Mouse (Mus musculus) right cerebral cortex, adult 18-20 months (tissue): ENCODE measurements around the gene Ppfibp1.

Source experiments
- DNase-seq: peaks from one replicate; pipeline ENCODE4 v3.0.0; 2022; ENCODE audit warnings: mixed read lengths

The Ppfibp1 gene

DNA sequence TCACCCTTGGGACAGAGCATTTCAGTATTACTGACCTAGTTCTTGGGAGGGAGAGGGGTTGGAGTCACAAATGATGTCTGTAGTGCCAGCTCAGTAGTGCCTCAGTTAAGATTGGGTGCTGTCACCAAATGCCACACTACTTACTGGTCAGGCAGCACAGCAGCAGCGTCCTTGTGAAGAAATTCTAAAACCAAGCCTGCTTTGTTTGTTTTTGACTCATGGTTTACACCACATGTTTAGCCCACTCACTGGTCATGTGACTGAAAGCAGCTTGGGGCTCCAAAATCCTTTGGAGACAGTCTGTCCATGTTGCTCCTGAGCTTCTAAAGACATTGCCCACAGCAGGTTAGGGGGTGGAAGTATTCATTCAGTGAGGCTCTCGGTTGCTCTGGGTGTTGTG is 4.9 kb upstream of the Ppfibp1 start:
- DNase-seq: peak; percentile 38

DNA sequence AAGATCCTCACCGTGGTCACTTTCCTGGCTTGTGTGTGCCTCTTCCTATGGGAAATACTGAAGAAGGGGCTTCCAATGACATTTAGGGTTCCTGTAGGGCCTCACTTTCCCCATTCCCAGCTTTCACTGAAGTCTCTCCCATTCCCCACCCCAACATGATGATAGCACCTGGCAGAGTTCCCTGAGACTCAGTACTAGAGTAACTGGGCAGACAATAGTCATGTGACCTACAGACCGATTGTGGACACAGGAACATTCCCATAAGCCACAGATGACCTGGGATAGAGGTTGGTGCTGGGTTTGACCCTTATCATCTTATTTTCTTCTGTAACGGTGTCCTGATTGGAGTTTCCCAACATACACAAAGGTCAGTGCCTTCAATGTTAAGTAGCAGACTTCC is 4.1 kb upstream of the Ppfibp1 start:
- no peak for DNase-seq

DNA sequence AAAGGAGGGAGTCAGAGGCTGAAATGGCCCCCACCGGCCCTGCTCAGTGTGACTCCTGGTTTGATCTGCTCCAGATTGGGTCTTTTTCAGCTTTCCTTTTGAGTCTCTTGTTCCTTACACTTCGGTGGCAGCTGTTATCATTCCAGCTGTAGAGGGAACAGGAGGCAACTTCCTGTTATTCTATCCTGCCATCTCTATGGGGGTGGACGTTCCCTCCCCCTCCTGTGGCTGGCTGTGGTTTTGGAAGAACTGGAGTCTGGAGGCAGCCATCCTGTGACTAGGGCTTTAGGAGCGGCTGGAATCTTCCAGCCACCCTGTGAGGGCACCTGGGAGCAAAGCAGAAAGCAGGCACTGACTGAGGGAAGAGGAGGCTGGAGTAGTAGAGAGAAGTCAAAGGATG is 3.4 kb upstream of the Ppfibp1 start:
- peak; percentile 27 for DNase-seq

DNA sequence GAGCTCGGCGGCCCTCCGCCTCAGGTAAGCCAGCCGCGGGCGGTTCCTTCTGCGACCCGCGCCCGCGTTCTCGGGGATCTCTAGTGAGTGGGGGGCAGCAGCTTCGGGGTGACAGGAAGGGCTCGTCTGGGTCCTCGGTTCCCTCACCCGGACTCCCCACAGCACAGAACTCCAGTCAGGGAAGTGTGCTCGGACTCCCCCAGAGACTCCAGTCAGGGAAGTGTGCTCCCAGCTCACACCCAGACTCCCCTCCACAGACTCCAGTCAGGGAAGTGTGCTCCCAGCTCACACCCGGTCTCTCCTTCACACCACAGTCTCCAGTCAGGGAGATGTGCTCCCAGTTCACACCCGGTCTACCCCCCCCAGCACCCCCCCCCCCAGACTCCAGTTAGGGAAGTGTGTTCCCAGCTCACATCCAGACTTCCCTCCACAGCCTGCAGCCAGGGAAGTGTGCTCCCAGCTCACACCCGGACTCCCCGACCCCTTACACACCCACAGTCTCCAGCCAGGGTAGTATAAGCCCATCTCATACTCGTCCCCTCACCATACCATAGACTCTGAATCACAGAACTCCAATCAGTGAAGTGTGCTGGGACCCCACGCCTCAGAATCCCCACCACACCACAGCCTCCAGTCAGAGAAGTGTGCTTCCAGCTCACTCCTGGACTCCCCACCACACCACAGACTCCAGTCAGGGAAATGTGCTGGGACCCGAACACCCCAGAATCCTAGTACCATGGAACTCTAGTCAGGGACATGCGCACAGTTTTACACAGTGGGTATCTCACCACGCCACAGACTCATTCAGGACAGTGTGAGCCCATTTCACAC is 588 bp downstream of the Ppfibp1 start:
- no peak for DNase-seq

DNA sequence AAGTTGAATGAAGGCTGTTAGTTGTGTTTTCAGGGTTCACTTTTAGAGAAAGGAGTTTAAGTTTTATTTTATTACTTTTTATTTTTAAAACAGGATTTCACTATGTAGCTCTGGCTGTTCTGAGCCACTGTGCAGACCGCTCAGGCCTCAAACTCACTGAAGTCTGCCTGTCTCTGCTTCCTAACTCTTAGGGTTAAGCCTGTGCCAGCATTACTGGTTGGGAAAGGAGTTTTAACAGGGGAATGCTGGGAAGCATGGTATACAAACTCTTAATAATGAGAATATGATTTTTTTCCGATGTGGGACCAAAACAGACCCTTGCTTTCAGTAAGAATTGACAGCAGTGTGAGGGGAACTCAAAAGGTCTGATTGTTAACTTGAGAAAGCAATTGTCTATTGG is 1.9 kb downstream of the Ppfibp1 start:
- no peak for DNase-seq

DNA sequence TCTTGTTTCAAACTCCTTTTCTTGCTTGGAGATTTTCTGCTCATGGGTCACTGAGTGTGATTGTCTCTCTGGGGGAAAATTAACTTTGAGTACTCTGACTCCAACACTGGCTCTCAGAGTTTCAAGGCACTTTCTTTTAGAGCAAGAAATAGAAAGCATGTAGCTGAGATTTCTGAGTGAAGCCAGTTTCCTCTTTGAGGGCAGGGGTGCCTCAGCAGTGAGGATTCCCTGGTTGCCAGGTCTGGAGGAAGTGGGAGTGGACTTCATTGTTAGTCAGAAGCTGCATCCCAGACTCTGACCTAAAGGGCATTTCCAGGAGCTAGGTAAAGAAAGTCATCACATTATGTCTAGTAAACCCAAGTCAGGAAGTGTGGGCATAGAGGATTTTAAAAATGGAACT is 2.3 kb downstream of the Ppfibp1 start:
- DNase-seq: no peak

DNA sequence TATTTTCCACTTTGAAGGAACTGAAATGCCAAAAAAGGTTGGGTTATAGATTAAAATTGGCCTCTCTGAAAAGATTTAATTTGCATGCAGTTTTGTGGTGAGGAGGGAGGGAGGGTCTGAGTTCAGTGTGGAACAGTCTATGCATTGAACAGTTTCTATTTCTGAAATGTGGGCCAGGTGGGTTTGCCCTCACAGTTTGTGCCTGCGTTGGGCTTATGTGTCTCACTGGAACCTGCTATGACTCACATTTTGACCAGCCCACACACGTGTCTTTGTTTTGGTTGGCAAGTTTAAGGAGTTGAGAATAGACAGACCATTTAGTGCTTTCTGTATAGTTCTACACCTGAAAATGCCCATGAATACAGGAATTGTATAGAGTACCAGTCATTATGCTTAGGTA is 5.6 kb downstream of the Ppfibp1 start:
- no peak for DNase-seq

DNA sequence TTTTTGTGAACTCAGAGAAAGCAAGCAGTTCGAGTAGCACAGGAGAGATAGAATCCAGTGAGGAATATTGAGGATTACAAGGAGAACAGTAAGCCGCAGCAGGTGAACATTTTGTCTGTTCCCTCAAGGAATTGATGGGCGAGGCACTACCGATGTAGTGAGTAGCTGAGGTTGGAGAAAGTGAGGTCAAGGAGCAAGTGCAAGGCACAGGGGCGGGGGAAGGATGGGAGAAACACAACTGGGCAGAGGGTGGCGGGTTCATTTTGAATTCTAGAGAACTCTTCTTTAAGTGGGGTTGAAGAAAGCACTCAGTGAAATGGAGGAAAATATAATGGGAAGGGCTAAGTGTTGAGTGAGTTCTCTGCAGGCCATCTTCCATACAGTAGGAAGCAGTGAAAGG is 10.4 kb downstream of the Ppfibp1 start:
- no peak for DNase-seq

DNA sequence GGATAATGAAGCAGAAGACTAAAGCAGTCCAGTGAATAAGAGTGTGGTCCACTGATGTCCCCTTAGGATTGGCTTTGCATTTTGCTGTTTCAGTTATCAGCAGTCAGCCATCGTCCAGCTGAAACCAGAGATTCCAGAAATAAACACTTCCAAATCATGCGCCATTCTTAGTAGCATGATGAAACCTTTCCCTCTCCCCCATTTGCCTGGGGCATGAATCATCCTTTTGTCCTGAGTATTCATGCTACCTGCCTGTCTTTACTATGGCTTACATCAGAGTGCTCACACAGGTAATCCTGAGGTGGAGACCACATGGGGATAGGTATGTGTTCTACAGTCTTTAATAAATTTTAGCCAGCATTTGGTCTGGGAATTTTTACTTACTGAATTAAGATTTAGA is 11.4 kb downstream of the Ppfibp1 start:
- DNase-seq: no peak

DNA sequence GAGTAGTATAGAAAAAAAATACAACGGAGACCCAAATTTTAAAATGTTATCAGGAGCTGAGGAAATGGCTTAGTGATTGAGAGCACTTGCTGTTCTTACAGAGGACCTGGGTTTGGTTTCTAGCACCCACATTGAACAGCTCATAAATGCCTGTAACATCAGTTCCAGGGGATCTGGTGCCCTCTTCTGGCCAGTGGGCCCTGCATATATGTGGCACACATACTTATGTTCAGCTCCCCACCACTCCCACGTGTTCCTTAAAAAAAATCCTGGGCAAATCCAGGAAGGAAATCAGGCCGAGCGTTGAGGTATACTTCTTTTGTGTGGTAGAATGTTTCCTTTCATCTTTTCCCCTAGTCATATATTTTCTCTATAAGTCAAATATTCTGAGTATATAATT is 13.6 kb downstream of the Ppfibp1 start:
- no peak for DNase-seq

DNA sequence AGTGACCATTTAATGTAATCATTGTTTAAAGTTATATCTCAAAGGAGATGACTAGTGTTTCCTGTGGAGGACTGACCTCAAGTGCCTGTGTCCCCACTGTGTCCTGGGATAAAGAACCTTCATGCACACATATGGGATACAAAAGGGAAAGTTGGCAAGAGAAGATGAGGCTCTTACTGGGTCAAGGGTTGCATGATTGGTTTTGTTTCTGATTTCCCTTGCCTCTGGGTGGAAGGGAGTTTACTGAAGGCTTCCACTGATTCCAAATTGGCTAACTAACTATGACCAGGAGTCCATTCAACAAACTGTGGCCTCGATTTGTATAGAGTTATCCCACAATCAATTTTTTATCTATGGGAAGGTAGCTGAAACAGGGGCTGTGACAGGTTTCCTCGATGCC is 15.3 kb downstream of the Ppfibp1 start:
- DNase-seq: no peak

DNA sequence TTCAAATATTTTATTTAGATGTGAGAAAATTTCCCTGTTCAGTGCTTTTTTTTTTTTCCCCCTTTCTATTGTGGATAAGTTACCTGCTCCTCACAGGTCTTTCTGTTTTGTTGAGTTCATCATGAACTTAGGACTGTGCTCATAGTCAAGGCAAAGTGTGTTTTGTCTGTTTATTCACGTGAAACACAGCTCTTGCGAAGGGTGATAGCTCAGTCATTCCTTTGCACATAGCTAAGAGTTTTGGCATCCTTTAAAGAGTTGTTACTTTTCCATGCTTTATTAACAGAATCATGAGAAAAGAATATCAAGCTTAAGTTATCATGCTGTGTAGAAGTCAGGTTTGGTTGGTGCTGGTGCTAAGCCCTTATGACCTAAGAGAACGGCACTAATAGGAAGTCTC is 16.4 kb downstream of the Ppfibp1 start:
- DNase-seq: no peak

DNA sequence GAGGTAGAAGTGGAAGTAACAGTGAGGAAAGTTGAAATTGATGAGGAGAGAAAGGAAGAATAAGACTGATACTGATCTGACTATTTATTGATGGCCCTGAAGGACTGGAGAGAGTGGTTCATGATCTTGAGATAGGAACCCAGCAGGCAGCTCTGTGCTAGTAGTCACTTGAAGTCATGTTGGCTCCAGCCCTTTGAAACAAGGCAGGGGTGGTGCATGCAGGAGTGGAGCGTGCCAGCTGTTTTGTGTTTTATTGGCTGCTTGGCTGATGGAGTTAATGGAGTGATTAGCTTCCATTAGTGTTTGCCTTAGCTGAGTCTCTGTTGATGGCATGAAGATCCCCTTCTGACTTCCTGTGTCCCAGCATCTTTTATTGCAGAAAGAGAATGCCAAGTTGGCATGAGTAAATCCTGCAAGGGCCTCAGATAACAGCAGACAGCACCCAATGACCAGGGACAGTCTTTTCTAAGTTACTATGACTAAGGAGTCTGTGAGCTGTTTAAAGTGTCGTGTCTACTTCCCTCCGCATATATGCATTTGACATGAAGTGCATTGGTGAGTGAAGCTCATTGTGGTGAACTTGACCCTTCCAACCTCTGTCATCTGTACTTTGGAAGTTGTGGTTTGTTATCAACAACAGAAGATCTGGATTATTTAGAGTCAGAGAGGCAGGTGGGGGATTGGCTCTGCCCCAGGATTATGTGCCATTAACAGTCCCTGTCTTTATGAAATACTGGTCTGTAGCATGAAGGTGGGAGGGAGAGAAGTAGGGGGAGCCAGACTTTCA is 17.9 kb downstream of the Ppfibp1 start:
- no peak for DNase-seq

DNA sequence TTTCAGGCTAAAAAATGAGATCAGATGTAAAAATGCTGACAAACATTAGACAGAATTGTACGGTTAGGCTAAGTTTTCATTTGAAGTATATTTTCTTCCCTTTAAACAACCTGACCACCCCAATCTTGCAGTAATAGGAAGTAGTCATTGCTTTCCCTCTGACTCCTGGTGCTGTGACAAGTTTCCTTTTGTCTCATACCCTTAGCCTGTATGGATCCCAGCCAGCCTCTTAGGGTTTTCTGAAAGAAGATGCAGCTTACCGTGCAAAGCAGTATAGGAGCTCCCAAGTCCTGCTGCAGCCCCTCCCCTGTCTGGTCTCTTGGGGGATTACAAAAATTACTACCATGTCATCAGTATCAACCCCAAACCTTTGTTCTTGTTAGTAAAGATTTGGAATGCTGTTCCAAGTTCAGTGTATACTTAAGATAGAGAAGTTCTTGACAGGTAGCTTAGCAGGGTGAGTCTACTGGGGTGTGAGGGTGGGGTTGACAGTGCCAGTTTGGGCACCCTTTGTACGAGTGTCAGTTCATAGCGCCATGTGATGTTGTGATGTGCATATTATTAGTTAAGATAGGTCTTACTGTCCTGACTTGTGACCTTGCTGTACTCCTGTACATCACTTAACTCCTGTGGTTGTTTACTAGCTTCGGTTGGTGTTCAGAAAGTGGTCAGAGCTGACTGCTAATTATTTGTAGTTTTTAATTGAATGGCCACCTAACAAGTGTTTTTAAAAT is 18.9 kb downstream of the Ppfibp1 start:
- no peak for DNase-seq

DNA sequence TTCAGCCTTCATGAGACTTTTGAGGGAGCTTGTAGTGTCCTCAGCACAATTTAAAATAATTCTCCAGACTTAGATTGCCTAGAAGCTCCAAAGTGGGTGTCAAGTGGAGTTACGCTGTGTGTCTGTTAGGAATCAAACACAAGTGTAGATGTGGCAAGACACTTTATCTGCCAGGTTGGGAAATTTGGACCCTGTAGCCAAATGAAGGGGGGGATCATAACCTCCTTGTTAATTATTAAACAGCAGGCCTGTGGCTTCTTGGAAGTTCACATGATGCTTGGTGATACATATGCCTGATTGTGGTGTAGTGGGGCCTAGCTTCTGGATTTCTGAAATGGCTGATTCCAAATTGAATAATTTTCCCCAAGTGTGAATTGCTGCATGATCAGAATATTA is 19.5 kb downstream of the Ppfibp1 start:
- DNase-seq: no peak

DNA sequence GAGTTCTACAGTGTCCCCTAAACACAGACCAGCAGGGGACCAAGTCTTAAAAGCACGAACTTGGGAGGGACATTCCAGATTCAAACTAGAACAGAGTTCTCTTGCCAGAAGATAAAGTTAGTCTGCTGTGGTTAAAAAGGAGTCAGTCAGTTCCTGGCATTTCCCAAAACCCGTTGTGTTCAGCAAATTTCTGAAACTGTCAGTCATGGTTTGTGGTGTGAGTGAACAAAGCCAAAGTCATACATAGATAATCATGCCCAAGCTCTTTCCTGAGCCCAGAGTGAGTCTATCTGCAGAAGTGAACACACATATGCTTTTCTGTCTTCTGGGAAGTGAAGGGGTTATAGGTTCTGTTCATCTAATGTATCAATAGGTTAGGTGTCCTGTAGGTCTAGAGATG is 20.5 kb downstream of the Ppfibp1 start:
- no peak for DNase-seq

DNA sequence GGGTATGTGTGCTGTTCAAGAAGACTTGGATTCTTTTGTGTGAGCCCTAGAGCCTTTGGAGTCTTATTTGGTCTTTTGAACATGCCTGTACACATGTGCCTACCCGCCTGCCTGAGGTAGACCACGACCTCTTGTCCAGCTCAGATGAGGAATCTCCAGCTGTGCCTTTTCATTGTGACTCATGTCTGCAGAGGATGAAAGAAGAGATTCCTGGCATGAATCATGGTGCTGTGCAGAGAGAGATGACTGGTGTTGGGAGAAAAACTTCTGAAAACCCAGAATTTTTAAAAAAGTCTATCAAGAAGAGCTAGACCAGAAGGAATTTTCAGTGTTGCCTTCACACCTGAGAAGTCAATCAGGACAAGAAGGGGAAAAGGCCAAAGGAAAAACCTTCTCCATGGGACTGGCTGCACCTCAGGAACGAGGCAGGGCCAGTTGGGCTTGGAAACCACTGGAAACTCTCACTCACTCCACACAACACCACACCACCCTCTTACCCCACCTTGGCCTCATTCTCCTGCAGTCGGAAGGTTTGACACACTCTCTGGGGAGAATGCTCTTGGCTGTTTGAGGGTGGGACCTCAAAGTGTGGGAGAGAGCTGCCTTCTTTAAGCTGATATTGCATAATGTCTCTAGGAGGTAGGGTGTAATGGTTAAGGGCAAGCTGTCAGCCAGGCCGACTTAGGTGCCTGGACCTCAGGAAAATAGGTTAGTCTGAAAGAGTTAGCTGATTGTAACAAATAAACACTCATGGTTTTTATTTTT is 21.6 kb downstream of the Ppfibp1 start:
- DNase-seq: no peak

DNA sequence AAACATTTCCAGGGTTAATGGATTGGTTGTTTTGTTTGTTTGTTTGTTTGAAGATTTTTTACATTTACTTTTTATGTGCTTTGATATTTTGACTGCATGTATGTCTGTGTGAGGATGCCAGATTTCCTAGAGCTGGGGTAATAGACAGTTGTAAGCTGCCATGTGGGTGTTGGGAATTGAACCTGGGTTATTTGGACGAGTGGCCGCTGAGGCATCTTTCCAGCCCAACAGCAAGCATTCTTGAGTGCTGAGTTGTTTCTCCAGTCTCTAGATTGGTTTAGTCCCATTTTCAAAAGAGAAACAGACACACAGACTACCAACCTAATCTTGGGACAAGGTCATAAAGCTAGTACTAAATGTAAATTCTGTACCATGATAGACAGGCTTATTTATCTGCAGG is 22.5 kb downstream of the Ppfibp1 start:
- no peak for DNase-seq

DNA sequence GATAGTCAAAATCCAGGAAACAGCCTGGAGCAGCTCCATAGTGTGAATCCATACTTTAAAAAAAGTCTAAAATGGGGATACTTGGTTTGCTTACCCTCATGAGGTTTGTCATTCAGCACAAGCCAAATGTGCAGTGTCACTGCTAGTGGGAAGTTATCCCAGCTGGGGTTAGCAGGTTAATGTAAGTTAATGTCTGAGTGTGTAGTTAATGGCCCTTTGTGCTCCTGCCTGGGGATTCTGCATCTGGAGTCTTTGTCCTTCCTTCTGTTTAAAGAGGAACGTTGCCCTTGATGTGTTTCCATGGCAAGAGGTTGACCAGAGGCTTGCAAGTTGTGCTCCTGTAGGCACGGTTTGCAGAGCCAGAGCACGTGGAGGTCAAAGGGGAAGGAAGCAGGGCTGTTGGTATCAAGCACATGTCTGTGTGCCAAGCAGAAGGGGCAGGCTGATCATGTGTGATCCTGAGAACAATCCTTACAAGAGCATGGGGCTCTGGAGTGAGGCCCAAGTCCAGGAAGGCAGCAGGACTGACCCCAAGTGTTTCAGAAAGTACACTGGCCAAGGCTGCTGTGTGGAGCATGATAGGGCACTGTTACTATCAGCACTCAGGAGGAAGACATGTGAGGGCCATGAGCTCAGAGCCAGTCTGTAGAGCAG is 24.7 kb downstream of the Ppfibp1 start:
- no peak for DNase-seq

DNA sequence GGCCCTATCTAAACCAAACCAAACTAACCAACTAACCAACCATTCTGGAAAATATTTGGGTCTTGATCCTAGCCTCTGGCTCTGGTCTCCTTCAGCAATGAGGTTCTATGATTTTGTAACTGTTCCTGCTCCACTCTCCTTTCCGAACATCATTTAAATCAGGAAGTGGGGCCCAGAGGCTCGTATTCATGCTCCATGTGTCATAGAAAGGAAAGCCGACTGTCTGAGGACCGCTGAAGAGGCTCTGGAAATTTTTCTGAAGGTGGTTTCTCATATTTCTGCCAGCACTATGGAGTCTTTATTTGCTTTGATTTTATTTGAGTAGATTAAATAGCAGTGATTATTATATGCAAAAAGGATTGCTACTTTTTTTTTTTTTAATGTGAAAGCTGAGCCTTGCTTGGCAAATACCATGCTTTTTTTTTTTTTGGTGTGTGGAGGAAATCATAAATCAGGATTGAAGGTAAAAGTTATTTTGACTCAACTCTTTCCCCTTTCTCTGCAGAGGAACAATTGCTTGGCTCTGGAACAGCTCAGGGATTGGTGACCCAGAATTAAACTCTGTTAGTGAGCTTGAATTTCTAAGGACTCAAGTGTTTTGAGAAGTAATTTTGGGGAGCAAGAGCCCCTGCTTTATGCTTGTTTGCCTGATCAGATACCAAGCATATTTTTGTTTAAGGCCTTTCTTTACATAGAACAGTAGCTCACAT is 25.4 kb downstream of the Ppfibp1 start:
- DNase-seq: no peak

DNA sequence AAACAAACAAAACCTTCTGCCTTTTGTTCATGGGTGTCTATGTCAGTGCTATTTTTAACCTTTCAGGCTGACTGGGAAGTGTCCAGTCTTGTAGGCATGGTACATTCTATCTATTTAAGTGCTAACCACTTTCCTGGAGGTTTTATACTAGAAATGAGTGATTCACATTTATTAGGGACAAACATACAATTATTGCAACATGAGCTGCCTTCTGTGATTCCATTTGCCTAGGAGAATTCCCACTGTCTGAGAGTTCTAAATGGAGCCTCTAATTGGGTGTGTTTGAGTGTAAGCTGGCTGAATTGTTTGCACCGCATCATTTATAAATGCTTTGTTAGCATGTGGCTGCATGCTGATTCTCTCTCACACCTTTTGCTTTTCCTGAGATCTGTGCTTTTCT is 27.5 kb downstream of the Ppfibp1 start:
- DNase-seq: no peak

DNA sequence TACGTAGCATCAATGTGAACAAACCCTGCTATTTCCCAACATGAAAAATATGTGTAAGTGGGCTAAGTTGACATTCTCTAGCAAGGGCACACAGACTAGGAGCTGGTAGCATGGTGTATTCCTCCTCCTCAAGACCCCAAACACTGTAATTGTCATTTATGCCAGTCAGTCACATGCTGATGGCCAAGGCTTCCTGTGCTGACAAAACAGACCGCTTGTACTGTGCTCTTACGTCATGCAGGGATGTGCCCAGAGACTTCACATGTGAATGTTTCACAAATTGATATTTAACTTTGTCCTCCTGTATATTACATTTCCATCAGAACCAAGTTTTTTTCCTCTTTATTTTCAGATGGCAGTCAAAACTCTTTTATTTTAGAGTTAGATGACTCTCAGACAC is 29.1 kb downstream of the Ppfibp1 start:
- DNase-seq: no peak
